Mouse (Mus musculus) limb, embryonic 11.5 days (tissue): Measurements from ENCODE around the gene Gm4763. TPM values are rescaled to one million over a fixed set of nuclear protein-coding genes. Genes with fewer than 3 reads are reported as not detected.
"Not testable (repeated sequence)": the region's sequence is repeated elsewhere in the genome, so short reads cannot be mapped to it uniquely, and the experiment has no call there.

Source experiments
- ATAC-seq: fragments of 200-750 bp; cut with Nextera tagmentation; 2 replicates; pipeline ENCODE4 v1.8.0; 2017; ENCODE audit warnings: low read depth; ENCODE audit not compliant: insufficient number of reproducible peaks, low FRiP score, low TSS enrichment
- DNase-seq: peaks from one replicate; pipeline ENCODE4 v3.0.0-alpha.2; 2015; ENCODE audit warnings: low spot score
- H3K27ac ChIP-seq: fragments of 300-500 bp; sonication (generic); replicated peaks from 2 replicates; pipeline ENCODE4 v1.5.1; 2014; ENCODE audit warnings: low read depth, mild to moderate bottlenecking, low read length
- H3K27me3 ChIP-seq: fragments of 300-500 bp; sonication (generic); 2 replicates; pipeline ENCODE4 v1.6.1; 2014; ENCODE audit warnings: mild to moderate bottlenecking, low read length, mixed read lengths; ENCODE audit not compliant: control insufficient read depth, insufficient read depth
- H3K36me3 ChIP-seq: fragments of 300-500 bp; sonication (generic); 2 replicates; pipeline ENCODE4 v1.6.1; 2014; ENCODE audit warnings: mild to moderate bottlenecking, low read length, moderate library complexity, mixed read lengths; ENCODE audit not compliant: control insufficient read depth, insufficient read depth
- H3K4me1 ChIP-seq: fragments of 300-500 bp; sonication (generic); 2 replicates; pipeline ENCODE4 v1.6.1; 2014; ENCODE audit warnings: low read length, mixed read lengths; ENCODE audit not compliant: control insufficient read depth, insufficient read depth
- H3K4me2 ChIP-seq: fragments of 300-500 bp; sonication (generic); 2 replicates; pipeline ENCODE4 v1.6.1; 2014; ENCODE audit warnings: low read depth, mild to moderate bottlenecking, moderate library complexity; ENCODE audit not compliant: severe bottlenecking
- H3K4me3 ChIP-seq: fragments of 300-500 bp; sonication (generic); 2 replicates; pipeline ENCODE4 v1.5.1; 2014; ENCODE audit warnings: low read depth, low read length
- H3K9ac ChIP-seq: fragments of 300-500 bp; sonication (generic); 2 replicates; pipeline ENCODE4 v1.6.1; 2014; ENCODE audit warnings: mild to moderate bottlenecking, low read length
- H3K9me3 ChIP-seq: fragments of 300-500 bp; sonication (generic); 2 replicates; pipeline ENCODE4 v1.6.1; 2016; ENCODE audit warnings: low read length; ENCODE audit not compliant: control insufficient read depth
- WGBS: fragments of 180-500 bp; shearing (Covaris S2); extraction: QIAGEN DNeasy Blood & Tissue Kit; methylation state at CpG from one replicate; pipeline ENCODE4 v1.1.7; 2014; 5-methylcytosine and 5-hydroxymethylcytosine counted together
- polyA plus RNA-seq: library from polyadenylated mRNA; unstranded; fragments of >200 nt; fragmentation: Nextera tagmentation; extraction: Ambion mirVana; gene quantifications from 2 replicates; pipeline ENCODE4 v1.2.1, GENCODE M21; 2014

Gene Gm4763
- not detected in 2 replicates for polyA plus RNA-seq

DNA sequence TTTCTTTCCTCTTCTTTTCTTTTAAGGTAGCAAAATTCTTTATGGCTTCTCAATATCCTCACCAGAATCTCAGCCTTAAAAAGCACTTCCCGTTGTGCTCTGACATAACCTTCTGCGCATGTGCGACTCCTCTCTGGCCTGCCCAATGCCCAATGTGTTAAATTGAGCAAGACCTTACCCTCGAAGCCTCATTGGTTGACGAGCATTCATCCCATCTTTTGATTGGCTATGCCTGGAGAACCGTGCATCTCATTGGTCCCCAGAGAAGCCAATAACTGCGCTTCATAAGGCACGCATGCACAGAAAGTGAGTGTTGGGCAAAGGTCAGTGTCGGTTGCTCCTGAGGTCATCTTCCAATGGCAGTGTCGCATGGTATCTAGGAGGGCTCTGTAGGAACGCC is at the start of gene Gm4763:
Gene Gm4763, minus strand, starts transcription at position 101 of the 400 bp plus-strand sequence.
- not testable (repeated sequence) for H3K9me3 ChIP-seq, ATAC-seq, DNase-seq, H3K4me2 ChIP-seq, H3K27ac ChIP-seq, H3K4me3 ChIP-seq, H3K4me1 ChIP-seq, H3K9ac ChIP-seq, H3K36me3 ChIP-seq, H3K27me3 ChIP-seq
- 90% methylated on average over 11 of the region's 11 CpGs for WGBS

DNA sequence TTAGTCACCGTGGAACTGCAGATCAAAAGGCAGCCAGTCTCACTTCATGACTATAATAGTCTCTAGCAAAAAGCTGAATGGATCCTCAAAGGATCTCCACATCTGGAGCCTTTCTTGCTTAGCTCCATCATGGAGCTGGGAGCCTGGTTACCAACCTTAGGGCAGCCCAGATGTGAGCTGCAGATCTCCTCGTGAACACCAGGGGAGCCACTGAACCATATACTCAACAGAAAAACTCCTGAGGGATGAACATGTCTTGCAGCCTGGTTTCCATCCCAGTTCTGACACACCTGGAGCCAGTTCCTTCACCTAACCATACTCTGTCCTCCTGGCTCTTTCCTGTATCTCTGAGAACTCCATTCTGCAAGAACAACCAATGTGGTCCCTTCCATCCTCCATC is 49.4 kb upstream of the Gm4763 start:
- ATAC-seq: no peak
- Histone ChIP-seq H3K4me1 (no peaks in the 10 kb centered on the region), H3K27me3 (no peaks in the 10 kb centered on the region), H3K36me3 (no peaks in the 10 kb centered on the region), H3K9ac (no peak overlapping the region), H3K4me3 (no peak overlapping the region), H3K4me2 (no peak overlapping the region), H3K9me3 (no peaks in the 10 kb centered on the region), H3K27ac (no peak overlapping the region)
- no peak for DNase-seq
- 76% methylated on average over 2 of the region's 2 CpGs for WGBS

DNA sequence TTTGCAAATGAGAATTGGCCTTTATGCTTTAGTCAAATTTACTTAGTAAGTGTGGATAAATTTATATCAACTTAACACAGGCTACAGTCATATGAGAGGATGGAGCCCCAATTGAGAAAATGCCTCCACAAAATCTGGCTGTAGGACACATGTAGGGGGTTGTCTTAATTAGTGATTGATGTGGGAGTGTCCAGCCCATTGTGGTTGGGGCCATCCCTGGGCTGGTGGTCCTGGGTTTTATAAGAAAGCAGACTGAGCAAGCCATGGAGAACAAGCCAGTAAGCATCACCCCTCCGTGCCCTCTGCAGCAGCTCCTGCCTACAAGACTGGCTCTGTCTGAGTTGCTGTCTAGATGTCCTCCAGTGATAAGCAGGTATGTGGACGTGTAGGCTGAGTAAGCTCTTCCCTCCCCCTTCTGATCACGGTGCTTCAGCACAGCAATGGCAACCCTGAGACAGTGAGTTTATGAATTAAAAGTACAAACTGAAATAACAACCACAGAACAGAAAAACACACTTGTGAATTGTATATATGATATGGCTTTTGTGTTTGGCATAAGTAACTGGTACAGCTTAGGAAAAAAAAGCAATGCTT is 47.3 kb upstream of the Gm4763 start:
- no peaks in the 10 kb centered on the region for H3K9me3 ChIP-seq
- H3K36me3 ChIP-seq: no peaks in the 10 kb centered on the region
- H3K27ac ChIP-seq: no peak overlapping the region
- H3K4me3 ChIP-seq: no peak overlapping the region
- 67% methylated on average over 3 of the region's 3 CpGs for WGBS
- no peak overlapping the region for H3K4me2 ChIP-seq
- DNase-seq: no peak
- no peaks in the 10 kb centered on the region for H3K27me3 ChIP-seq
- no peaks in the 10 kb centered on the region for H3K4me1 ChIP-seq
- no peak for ATAC-seq
- H3K9ac ChIP-seq: no peak overlapping the region

DNA sequence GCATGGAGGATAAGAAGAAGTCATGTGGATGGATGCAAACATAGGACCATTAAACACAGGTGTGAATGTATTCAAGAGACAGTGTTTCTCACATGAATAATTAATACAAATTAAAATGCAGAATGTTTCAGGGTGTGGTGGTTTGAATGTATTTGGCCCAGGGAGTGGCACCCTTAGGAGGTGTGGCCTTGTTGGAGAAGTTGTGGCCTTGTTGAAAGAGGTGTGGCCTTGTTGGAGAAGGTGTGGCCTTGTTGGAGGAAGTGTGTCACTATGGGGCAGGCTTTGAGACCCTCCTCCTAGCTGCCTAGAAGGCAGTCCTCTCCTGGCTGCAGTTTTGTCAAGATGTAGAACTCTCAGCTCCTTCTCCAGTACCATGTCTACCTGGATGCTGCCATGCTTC is 44.7 kb upstream of the Gm4763 start:
- no peaks in the 10 kb centered on the region for H3K36me3 ChIP-seq
- ATAC-seq (no peak), DNase-seq (no peak)
- H3K4me1 ChIP-seq: no peaks in the 10 kb centered on the region
- H3K4me2 ChIP-seq: no peak overlapping the region
- H3K27ac ChIP-seq: no peak overlapping the region
- no peak overlapping the region for H3K4me3 ChIP-seq
- H3K9me3 ChIP-seq: no peaks in the 10 kb centered on the region; the same call in 1 of the 2 replicates
- H3K9ac ChIP-seq: no peak overlapping the region
- no peaks in the 10 kb centered on the region for H3K27me3 ChIP-seq

DNA sequence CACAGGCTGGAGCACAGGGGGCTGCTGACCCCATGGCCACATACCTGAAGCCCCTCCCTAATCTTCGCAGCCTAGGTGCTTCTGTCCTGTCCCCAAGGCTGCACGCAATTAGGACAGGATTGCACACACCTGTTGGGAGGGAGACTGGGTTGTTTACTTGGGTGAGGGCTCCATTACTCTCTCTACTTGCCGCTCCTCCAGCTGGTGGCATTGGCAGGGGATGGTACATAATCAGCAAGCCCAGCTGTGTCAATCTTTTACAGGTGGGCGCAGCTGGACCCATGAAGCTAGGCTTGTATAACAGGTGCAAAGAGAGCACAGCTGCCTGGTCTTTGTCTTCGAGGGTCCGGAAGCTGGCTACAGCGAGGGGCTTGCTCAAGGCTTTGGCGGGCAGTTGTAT is 35.9 kb upstream of the Gm4763 start:
- ATAC-seq: no peak
- H3K36me3 ChIP-seq: no peaks in the 10 kb centered on the region
- no peak overlapping the region for H3K9ac ChIP-seq
- no peak overlapping the region for H3K27ac ChIP-seq
- no peaks in the 10 kb centered on the region for H3K4me1 ChIP-seq
- DNase-seq: no peak
- no peak overlapping the region for H3K4me3 ChIP-seq
- no peak overlapping the region for H3K4me2 ChIP-seq
- WGBS: 85% methylated on average over 8 of the region's 8 CpGs
- no peaks in the 10 kb centered on the region for H3K27me3 ChIP-seq
- H3K9me3 ChIP-seq: no peaks in the 10 kb centered on the region

DNA sequence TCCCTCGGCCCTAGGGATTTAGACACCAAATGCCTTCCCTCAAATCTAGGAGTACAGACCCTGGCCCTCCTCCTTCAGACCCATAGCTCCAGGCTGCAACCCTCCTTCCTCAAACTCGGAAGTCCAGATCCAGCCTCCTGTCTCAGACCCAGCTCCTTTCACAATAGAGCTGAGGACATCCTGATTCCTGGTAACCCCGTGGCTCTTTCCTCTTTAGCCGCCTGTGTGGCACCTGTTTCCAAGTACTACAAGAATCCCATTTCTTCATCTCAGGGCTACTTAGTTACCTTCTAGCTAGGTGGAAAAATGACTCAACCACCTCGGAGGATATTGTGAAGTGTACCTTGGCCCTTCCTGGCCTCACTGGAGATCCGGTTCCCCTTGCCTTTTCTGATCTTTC is 34.5 kb upstream of the Gm4763 start:
- Histone ChIP-seq H3K27ac (no peak overlapping the region), H3K4me1 (no peaks in the 10 kb centered on the region), H3K36me3 (no peaks in the 10 kb centered on the region), H3K9me3 (no peaks in the 10 kb centered on the region), H3K4me3 (no peak overlapping the region), H3K27me3 (no peaks in the 10 kb centered on the region), H3K9ac (no peak overlapping the region), H3K4me2 (no peak overlapping the region)
- no peak for DNase-seq
- ATAC-seq: no peak
- WGBS: 73% methylated on average over 6 of the region's 6 CpGs

DNA sequence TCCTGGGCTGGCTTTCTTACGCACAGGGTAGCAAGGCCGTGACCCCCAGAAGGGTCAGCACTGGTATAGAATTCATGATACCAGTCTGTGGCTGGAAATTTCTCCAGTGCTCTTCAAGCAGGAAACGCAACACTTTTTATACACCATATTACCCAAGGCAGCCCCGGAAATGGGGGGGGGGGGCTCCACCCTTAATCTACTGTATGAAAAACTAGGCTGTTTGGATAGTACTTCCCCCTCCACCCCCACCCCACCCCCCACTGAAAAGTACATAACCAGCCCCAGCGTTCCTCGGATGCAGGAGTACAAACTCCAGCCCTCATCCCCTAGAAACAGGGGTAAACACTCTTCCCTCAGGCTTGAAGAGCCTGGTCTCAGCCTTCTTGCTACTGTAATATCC is 33.5 kb upstream of the Gm4763 start, which contains the start of gene Cd177:
Gene Cd177, minus strand, starts transcription at position 101 of the 400 bp plus-strand sequence.
- 76% methylated on average over 6 of the region's 6 CpGs for WGBS
- Histone ChIP-seq H3K36me3 (no peaks in the 10 kb centered on the region), H3K4me2 (no peak within 1 kb of the TSS), H3K4me3 (no peak within 1 kb of the TSS), H3K9me3 (no peaks in the 10 kb centered on the region), H3K27ac (no peak within 1 kb of the TSS), H3K27me3 (no peaks in the 10 kb centered on the region), H3K4me1 (no peaks in the 10 kb centered on the region), H3K9ac (no peak within 1 kb of the TSS)
- DNase-seq (no peak), ATAC-seq (no peak)

DNA sequence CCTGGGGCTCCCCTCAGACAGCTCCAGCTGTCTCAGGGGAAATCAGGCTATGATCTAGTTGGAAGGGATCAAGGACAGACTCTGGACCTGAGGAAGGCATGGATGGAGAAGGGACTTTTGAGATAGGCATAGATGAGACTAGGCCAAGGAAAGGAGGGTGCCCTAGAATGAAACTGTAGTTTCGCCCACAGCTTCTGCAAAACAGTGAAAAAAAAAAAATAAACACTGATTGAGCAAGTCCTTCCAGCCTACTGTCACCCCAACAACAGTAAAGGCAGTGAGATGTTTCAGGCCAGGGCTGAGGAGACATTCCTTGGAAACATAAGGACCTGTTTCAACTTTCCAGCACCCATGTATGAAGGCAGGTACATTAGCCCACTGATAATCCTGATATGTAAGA is 31.8 kb upstream of the Gm4763 start:
- DNase-seq (no peak), ATAC-seq (no peak)
- WGBS: 81% methylated on average over 1 of the region's 1 CpGs
- no peaks in the 10 kb centered on the region for H3K36me3 ChIP-seq
- H3K4me1 ChIP-seq: no peaks in the 10 kb centered on the region
- H3K4me2 ChIP-seq: no peak overlapping the region
- no peak overlapping the region for H3K9ac ChIP-seq
- H3K27ac ChIP-seq: no peak overlapping the region
- no peak overlapping the region for H3K4me3 ChIP-seq
- no peaks in the 10 kb centered on the region for H3K9me3 ChIP-seq
- H3K27me3 ChIP-seq: no peaks in the 10 kb centered on the region

DNA sequence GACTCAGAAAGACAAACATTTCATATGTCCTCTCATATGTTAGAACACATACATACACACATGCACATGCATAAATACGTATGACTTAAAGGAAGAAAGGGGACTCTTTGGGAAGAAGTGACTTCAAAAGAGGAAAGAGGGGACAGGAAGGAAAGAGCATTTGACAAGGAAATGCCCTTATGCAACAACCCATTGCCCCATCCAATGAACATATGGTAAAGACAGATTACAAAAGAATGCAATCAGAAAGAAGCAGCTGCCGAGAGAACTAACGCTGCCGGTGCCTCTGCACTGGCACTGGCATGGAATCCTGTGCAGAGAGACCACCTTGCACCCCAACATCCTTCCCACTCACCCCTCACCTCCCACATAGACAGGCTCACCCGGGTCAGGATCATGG is 26.8 kb upstream of the Gm4763 start:
- DNase-seq (no peak), ATAC-seq (no peak)
- H3K27ac ChIP-seq: no peak overlapping the region
- H3K4me3 ChIP-seq: no peak overlapping the region
- H3K27me3 ChIP-seq: no peaks in the 10 kb centered on the region
- no peak overlapping the region for H3K4me2 ChIP-seq
- 91% methylated on average over 5 of the region's 5 CpGs for WGBS
- no peaks in the 10 kb centered on the region for H3K36me3 ChIP-seq
- no peaks in the 10 kb centered on the region for H3K4me1 ChIP-seq
- no peaks in the 10 kb centered on the region for H3K9me3 ChIP-seq
- H3K9ac ChIP-seq: no peak overlapping the region
